Mouse (Mus musculus) liver, embryonic 12.5 days (tissue): ENCODE measurements around the gene Slco4c1. TPM values are rescaled to one million over a fixed set of nuclear protein-coding genes. Genes with fewer than 3 reads are reported as not detected.

Experiments used
- ATAC-seq: fragments of 200-750 bp; cut with Nextera tagmentation; 2 replicates; pipeline ENCODE4 v1.8.0; 2017; ENCODE audit warnings: moderate number of reproducible peaks, mild to moderate bottlenecking, moderate library complexity
- H3K27ac ChIP-seq: fragments of 300-500 bp; sonication (generic); 2 replicates; pipeline ENCODE4 v1.5.1; 2016; ENCODE audit warnings: mild to moderate bottlenecking
- H3K27me3 ChIP-seq: fragments of 300-500 bp; sonication (generic); replicated peaks from 2 replicates; pipeline ENCODE4 v1.6.1; 2016; ENCODE audit warnings: mild to moderate bottlenecking, moderate library complexity
- H3K36me3 ChIP-seq: fragments of 300-500 bp; sonication (generic); 2 replicates; pipeline ENCODE4 v1.6.1; 2016; ENCODE audit warnings: mild to moderate bottlenecking, moderate library complexity
- H3K4me1 ChIP-seq: fragments of 300-500 bp; sonication (generic); 2 replicates; pipeline ENCODE4 v1.6.1; 2016
- H3K4me2 ChIP-seq: fragments of 300-500 bp; sonication (generic); 2 replicates; pipeline ENCODE4 v1.6.1; 2016; ENCODE audit warnings: mild to moderate bottlenecking, moderate library complexity
- H3K4me3 ChIP-seq: fragments of 300-500 bp; sonication (generic); 2 replicates; pipeline ENCODE4 v1.5.1; 2016; ENCODE audit warnings: mild to moderate bottlenecking, moderate library complexity
- H3K9ac ChIP-seq: fragments of 300-500 bp; sonication (generic); 2 replicates; pipeline ENCODE4 v1.6.1; 2016; ENCODE audit warnings: mild to moderate bottlenecking, moderate library complexity
- H3K9me3 ChIP-seq: fragments of 300-500 bp; sonication (generic); replicated peaks from 2 replicates; pipeline ENCODE4 v1.6.1; 2016; ENCODE audit warnings: mild to moderate bottlenecking, moderate library complexity
- WGBS: fragments of 180-500 bp; shearing (Covaris S2); methylation state at CpG from one replicate; pipeline ENCODE4 v1.1.7; 2016; ENCODE audit not compliant: insufficient replicate concordance; 5-methylcytosine and 5-hydroxymethylcytosine counted together
- polyA plus RNA-seq: library from polyadenylated mRNA; unstranded; fragments of >200 nt; fragmentation: Nextera tagmentation; extraction: Ambion mirVana; gene quantifications from 2 replicates; pipeline ENCODE4 v1.2.1, GENCODE M21; 2016

The Slco4c1 gene
- polyA plus RNA-seq, 1 experiment from 2014 or later = 0.29 TPM

GRCm38 (mm10) chr1:96853541-96853940, 18.4 kb downstream of the Slco4c1 start:
- H3K4me3 ChIP-seq = no peak overlapping the region
- H3K4me1 ChIP-seq = no peaks in the 10 kb centered on the region
- no peak for ATAC-seq
- no peaks in the 10 kb centered on the region for H3K36me3 ChIP-seq
- H3K9me3 ChIP-seq = no peaks in the 10 kb centered on the region
- H3K4me2 ChIP-seq = no peak overlapping the region
- WGBS = 66% methylated on average over 4 of the region's 4 CpGs
- H3K27ac ChIP-seq = no peak overlapping the region
- no peaks in the 10 kb centered on the region for H3K27me3 ChIP-seq
- H3K9ac ChIP-seq = no peak overlapping the region

GRCm38 (mm10) chr1:96849101-96849500, 22.9 kb downstream of the Slco4c1 start:
- Histone ChIP-seq H3K4me2 (no peak overlapping the region), H3K36me3 (no peaks in the 10 kb centered on the region), H3K9ac (no peak overlapping the region), H3K4me1 (no peaks in the 10 kb centered on the region), H3K4me3 (no peak overlapping the region), H3K27ac (no peak overlapping the region), H3K27me3 (no peaks in the 10 kb centered on the region), H3K9me3 (no peaks in the 10 kb centered on the region)
- no peak for ATAC-seq
- WGBS = 41% methylated on average over 4 of the region's 4 CpGs

GRCm38 (mm10) chr1:96848606-96849005, 23.4 kb downstream of the Slco4c1 start:
- ATAC-seq = no peak

GRCm38 (mm10) chr1:96846727-96847126, 25.2 kb downstream of the Slco4c1 start:
- Histone ChIP-seq H3K27me3 (no peaks in the 10 kb centered on the region), H3K9ac (no peak overlapping the region), H3K4me1 (no peaks in the 10 kb centered on the region), H3K36me3 (no peaks in the 10 kb centered on the region), H3K4me2 (no peak overlapping the region), H3K27ac (no peak overlapping the region), H3K9me3 (no peaks in the 10 kb centered on the region), H3K4me3 (no peak overlapping the region)
- no peak for ATAC-seq
- WGBS = 2% methylated on average over 3 of the region's 3 CpGs

More at GRCm38 (mm10) chr1:96848606-96849005, 23.4 kb downstream of the Slco4c1 start:
- no peaks in the 10 kb centered on the region for H3K4me1 ChIP-seq
- WGBS = 63% methylated on average over 2 of the region's 2 CpGs
- no peaks in the 10 kb centered on the region for H3K27me3 ChIP-seq
- H3K4me2 ChIP-seq = no peak overlapping the region
- no peak overlapping the region for H3K9ac ChIP-seq
- no peaks in the 10 kb centered on the region for H3K36me3 ChIP-seq
- no peaks in the 10 kb centered on the region for H3K9me3 ChIP-seq
- no peak overlapping the region for H3K4me3 ChIP-seq
- no peak overlapping the region for H3K27ac ChIP-seq

- no peaks in the 10 kb centered on the region for H3K27me3 ChIP-seq
- no peaks in the 10 kb centered on the region for H3K9me3 ChIP-seq
- no peak overlapping the region for H3K4me3 ChIP-seq
- H3K4me1 ChIP-seq = no peaks in the 10 kb centered on the region
- H3K4me2 ChIP-seq = no peak overlapping the region
- no peak overlapping the region for H3K9ac ChIP-seq
- ATAC-seq = no peak
- 60% methylated on average over 2 of the region's 2 CpGs for WGBS
- no peaks in the 10 kb centered on the region for H3K36me3 ChIP-seq
- no peak overlapping the region for H3K27ac ChIP-seq
Measured at GRCm38 (mm10) chr1:96805287-96805727, 66.7 kb downstream of the Slco4c1 start.

GRCm38 (mm10) chr1:96801595-96801994, 70.4 kb downstream of the Slco4c1 start:
- H3K27me3 ChIP-seq = no peaks in the 10 kb centered on the region
- H3K4me3 ChIP-seq = no peak overlapping the region
- no peaks in the 10 kb centered on the region for H3K4me1 ChIP-seq
- H3K4me2 ChIP-seq = no peak overlapping the region
- H3K9me3 ChIP-seq = no peaks in the 10 kb centered on the region
- H3K27ac ChIP-seq = no peak overlapping the region
- no peaks in the 10 kb centered on the region for H3K36me3 ChIP-seq
- ATAC-seq = no peak
- H3K9ac ChIP-seq = no peak overlapping the region

GRCm38 (mm10) chr1:96794690-96795089, 77.3 kb downstream of the Slco4c1 start:
- H3K27ac ChIP-seq = no peak overlapping the region
- no peaks in the 10 kb centered on the region for H3K27me3 ChIP-seq
- H3K9ac ChIP-seq = no peak overlapping the region
- 78% methylated on average over 4 of the region's 4 CpGs for WGBS
- no peak for ATAC-seq
- H3K4me1 ChIP-seq = no peaks in the 10 kb centered on the region
- H3K4me3 ChIP-seq = no peak overlapping the region
- H3K36me3 ChIP-seq = no peaks in the 10 kb centered on the region
- H3K4me2 ChIP-seq = no peak overlapping the region
- H3K9me3 ChIP-seq = no peaks in the 10 kb centered on the region

GRCm38 (mm10) chr1:96794290-96794689, 77.7 kb downstream of the Slco4c1 start:
- H3K4me1 ChIP-seq = no peaks in the 10 kb centered on the region
- H3K27me3 ChIP-seq = no peaks in the 10 kb centered on the region
- no peaks in the 10 kb centered on the region for H3K36me3 ChIP-seq
- 74% methylated on average over 5 of the region's 5 CpGs for WGBS
- H3K9ac ChIP-seq = no peak overlapping the region
- H3K27ac ChIP-seq = no peak overlapping the region
- H3K4me2 ChIP-seq = no peak overlapping the region
- H3K9me3 ChIP-seq = no peaks in the 10 kb centered on the region
- H3K4me3 ChIP-seq = no peak overlapping the region
- ATAC-seq = no peak

GRCm38 (mm10) chr1:96789268-96789667, 82.7 kb downstream of the Slco4c1 start:
- no peak for ATAC-seq

GRCm38 (mm10) chr1:96774174-96774573, 97.8 kb downstream of the Slco4c1 start:
- no peak overlapping the region for H3K4me2 ChIP-seq
- H3K36me3 ChIP-seq = no peaks in the 10 kb centered on the region
- no peaks in the 10 kb centered on the region for H3K4me1 ChIP-seq
- 67% methylated on average over 4 of the region's 4 CpGs for WGBS
- H3K9me3 ChIP-seq = no peaks in the 10 kb centered on the region
- H3K4me3 ChIP-seq = no peak overlapping the region
- ATAC-seq = no peak
- no peak overlapping the region for H3K9ac ChIP-seq
- H3K27ac ChIP-seq = no peak overlapping the region
- no peaks in the 10 kb centered on the region for H3K27me3 ChIP-seq

More at GRCm38 (mm10) chr1:96789268-96789667, 82.7 kb downstream of the Slco4c1 start:
- 71% methylated on average over 1 of the region's 1 CpGs for WGBS
- H3K4me1 ChIP-seq = no peaks in the 10 kb centered on the region
- no peaks in the 10 kb centered on the region for H3K9me3 ChIP-seq
- H3K4me3 ChIP-seq = no peak overlapping the region
- H3K4me2 ChIP-seq = no peak overlapping the region
- H3K27me3 ChIP-seq = no peaks in the 10 kb centered on the region
- no peaks in the 10 kb centered on the region for H3K36me3 ChIP-seq
- no peak overlapping the region for H3K9ac ChIP-seq
- H3K27ac ChIP-seq = no peak overlapping the region

GRCm38 (mm10) chr1:96773712-96774111, 98.3 kb downstream of the Slco4c1 start:
- WGBS = 78% methylated on average over 5 of the region's 5 CpGs
- no peak overlapping the region for H3K4me2 ChIP-seq
- H3K9me3 ChIP-seq = no peaks in the 10 kb centered on the region
- no peak for ATAC-seq
- H3K4me1 ChIP-seq = no peaks in the 10 kb centered on the region
- no peak overlapping the region for H3K27ac ChIP-seq
- no peak overlapping the region for H3K9ac ChIP-seq
- no peaks in the 10 kb centered on the region for H3K36me3 ChIP-seq
- no peak overlapping the region for H3K4me3 ChIP-seq
- H3K27me3 ChIP-seq = no peaks in the 10 kb centered on the region

GRCm38 (mm10) chr1:96770283-96770682, 101.7 kb downstream of the Slco4c1 start:
- 94% methylated on average over 1 of the region's 1 CpGs for WGBS
- Histone ChIP-seq H3K27me3 (no peaks in the 10 kb centered on the region), H3K27ac (no peak overlapping the region), H3K9ac (no peak overlapping the region), H3K36me3 (no peaks in the 10 kb centered on the region), H3K9me3 (no peaks in the 10 kb centered on the region), H3K4me3 (no peak overlapping the region), H3K4me2 (no peak overlapping the region), H3K4me1 (no peaks in the 10 kb centered on the region)
- no peak for ATAC-seq

- Histone ChIP-seq H3K9ac (no peak overlapping the region), H3K36me3 (no peaks in the 10 kb centered on the region), H3K27ac (no peak overlapping the region), H3K4me1 (no peaks in the 10 kb centered on the region), H3K27me3 (no peaks in the 10 kb centered on the region), H3K4me3 (no peak overlapping the region), H3K4me2 (no peak overlapping the region), H3K9me3 (no peaks in the 10 kb centered on the region)
- WGBS = 7% methylated on average over 4 of the region's 4 CpGs
- ATAC-seq = no peak
Measured at GRCm38 (mm10) chr1:96768264-96768663, 103.7 kb downstream of the Slco4c1 start.
